Mouse (Mus musculus): ENCODE data around the gene Mmp14.

- TF ChIP-seq CTCF (conservative IDR thresholded peaks at IDR 0.05; ENCODE audit: low read length): no peak
- TF ChIP-seq POU5F1 (IDR thresholded peaks at IDR 0.05; ENCODE audit: borderline replicate concordance, low read length): no peak
These were observed 30.7 kb downstream of the Mmp14 start for GRCm38 (mm10) chr14:54462146-54462545.

All from E14TG2a.4 (cell line).